Mouse (Mus musculus): Measurements from ENCODE around the gene 1110051M20Rik. TPM values are rescaled to one million over a fixed set of nuclear protein-coding genes. Genes with fewer than 3 reads are reported as not detected.

The 1110051M20Rik gene
- polyA plus RNA-seq, 1 experiment, result 45.5 TPM

DNA sequence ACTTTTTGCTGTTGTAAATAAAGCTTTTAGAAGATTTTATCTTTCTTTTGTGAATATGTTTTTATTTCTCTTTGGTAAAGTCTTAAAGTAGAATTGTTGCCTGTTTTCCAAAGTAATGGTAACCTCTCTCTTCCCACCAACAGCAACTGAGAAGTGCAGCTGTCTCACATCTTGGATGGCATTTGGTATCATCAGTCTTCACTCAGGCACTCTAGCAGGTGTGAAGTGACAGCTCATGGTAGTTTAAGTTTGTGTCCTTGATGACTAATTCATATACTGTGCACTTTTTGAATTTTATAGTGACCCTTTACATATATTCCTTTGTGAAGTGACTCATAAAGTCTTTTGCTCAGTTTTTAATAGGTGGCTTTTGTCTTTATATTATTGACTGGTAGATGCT, 92.7 kb downstream of the 1110051M20Rik start:
- Histone ChIP-seq H3K79me2 (ENCODE audit: control insufficient read depth, insufficient read depth) (no peaks in the 10 kb centered on the region), H3ac (ENCODE audit: control insufficient read depth, insufficient read length) (no peak overlapping the region), H3K4me3 (no peak overlapping the region), H3K4me2 (ENCODE audit: low read depth) (peak overlapping the region; percentile 2), H3K27me3 (ENCODE audit: control insufficient read depth, insufficient read depth, insufficient read length) (no peaks in the 10 kb centered on the region), H3K36me3 (ENCODE audit: control insufficient read depth, insufficient read depth) (no peaks in the 10 kb centered on the region)
- peak; percentile 73 for TF ChIP-seq TCF12 (IDR thresholded peaks at IDR 0.05; ENCODE audit: insufficient read depth, poor library complexity, severe bottlenecking)
- TF ChIP-seq SRF (IDR thresholded peaks at IDR 0.05; ENCODE audit: control insufficient read depth, insufficient read length, low read depth), result no peak
- TF ChIP-seq MAX (IDR thresholded peaks at IDR 0.05; ENCODE audit: low read depth), result no peak
- no peak for TF ChIP-seq POLR2A (IDR thresholded peaks at IDR 0.05; ENCODE audit: insufficient read length, low read depth)
- TF ChIP-seq E2F4 (IDR thresholded peaks at IDR 0.05; ENCODE audit: insufficient read depth), result no peak
- TF ChIP-seq CEBPB (IDR thresholded peaks at IDR 0.05; ENCODE audit: insufficient read depth, poor library complexity, severe bottlenecking), result no peak
- no peak for TF ChIP-seq REST (IDR thresholded peaks at IDR 0.05; ENCODE audit: insufficient read depth, insufficient read length)
- peak in 2 of 3 experiments; percentile 65 to 69 for TF ChIP-seq MYOG (IDR thresholded peaks at IDR 0.05; ENCODE audit: control insufficient read depth in 1 of 3, insufficient read depth in 1 of 3, insufficient read length in 2 of 3, low read depth in 2 of 3)
- no peak for TF ChIP-seq POLR2AphosphoS2 (IDR thresholded peaks at IDR 0.05; ENCODE audit: insufficient read length, low read depth)
- peak; percentile 76 to 94 (median 93) for TF ChIP-seq MYOD1 (IDR thresholded peaks at IDR 0.05; ENCODE audit: control insufficient read depth in 1 of 3, insufficient read length in 2 of 3, low read depth in 2 of 3)
- peak; percentile 67 for TF ChIP-seq TCF3 (IDR thresholded peaks at IDR 0.05; ENCODE audit: insufficient read length, low read depth)
- no peak for TF ChIP-seq USF1 (IDR thresholded peaks at IDR 0.05; ENCODE audit: low read depth)

DNA sequence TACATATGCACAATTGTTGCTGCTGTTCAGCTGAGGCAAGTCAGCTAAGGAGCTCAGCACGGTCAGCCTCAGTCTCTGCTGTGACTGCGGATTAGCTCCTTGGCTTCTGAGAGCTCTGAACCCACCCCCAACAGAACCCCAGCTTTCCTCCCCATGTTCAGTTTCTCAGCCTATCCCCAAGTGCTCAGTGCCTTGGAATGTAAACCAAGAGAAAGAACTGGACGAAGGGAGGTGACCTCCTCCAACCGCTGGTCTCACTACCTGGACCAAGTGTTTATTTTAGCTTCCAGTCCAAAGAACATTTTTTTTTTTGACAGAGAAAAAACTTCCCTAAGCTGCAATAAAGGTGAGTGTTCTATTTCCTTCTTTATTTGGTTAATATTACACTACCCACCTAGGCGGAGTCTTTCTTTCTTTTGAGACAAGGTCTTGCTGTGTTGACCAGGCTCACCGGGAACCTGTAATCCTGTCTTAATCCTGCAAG, 94.5 kb downstream of the 1110051M20Rik start:
- H3K4me3 ChIP-seq, result no peak overlapping the region
- no peaks in the 10 kb centered on the region for H3K27me3 ChIP-seq (ENCODE audit: control insufficient read depth, insufficient read depth, insufficient read length)
- no peaks in the 10 kb centered on the region for H3K79me2 ChIP-seq (ENCODE audit: control insufficient read depth, insufficient read depth)
- no peak overlapping the region for H3K4me2 ChIP-seq (ENCODE audit: low read depth)
- no peaks in the 10 kb centered on the region for H3K36me3 ChIP-seq (ENCODE audit: control insufficient read depth, insufficient read depth)
- H3ac ChIP-seq (ENCODE audit: control insufficient read depth, insufficient read length), result no peak overlapping the region
- TF ChIP-seq TCF3 (IDR thresholded peaks at IDR 0.05; ENCODE audit: insufficient read length, low read depth) (no peak), USF1 (IDR thresholded peaks at IDR 0.05; ENCODE audit: low read depth) (no peak), E2F4 (IDR thresholded peaks at IDR 0.05; ENCODE audit: insufficient read depth) (no peak), MYOG (IDR thresholded peaks at IDR 0.05; ENCODE audit: control insufficient read depth in 1 of 3, insufficient read depth in 1 of 3, insufficient read length in 2 of 3, low read depth in 2 of 3) (no peak), TCF12 (IDR thresholded peaks at IDR 0.05; ENCODE audit: insufficient read depth, poor library complexity, severe bottlenecking) (no peak), MAX (IDR thresholded peaks at IDR 0.05; ENCODE audit: low read depth) (no peak), CEBPB (IDR thresholded peaks at IDR 0.05; ENCODE audit: insufficient read depth, poor library complexity, severe bottlenecking) (no peak), POLR2AphosphoS2 (IDR thresholded peaks at IDR 0.05; ENCODE audit: insufficient read length, low read depth) (no peak), MYOD1 (IDR thresholded peaks at IDR 0.05; ENCODE audit: control insufficient read depth in 1 of 3, insufficient read length in 2 of 3, low read depth in 2 of 3) (no peak), SRF (IDR thresholded peaks at IDR 0.05; ENCODE audit: control insufficient read depth, insufficient read length, low read depth) (no peak), REST (IDR thresholded peaks at IDR 0.05; ENCODE audit: insufficient read depth, insufficient read length) (no peak), POLR2A (IDR thresholded peaks at IDR 0.05; ENCODE audit: insufficient read length, low read depth) (no peak)

DNA sequence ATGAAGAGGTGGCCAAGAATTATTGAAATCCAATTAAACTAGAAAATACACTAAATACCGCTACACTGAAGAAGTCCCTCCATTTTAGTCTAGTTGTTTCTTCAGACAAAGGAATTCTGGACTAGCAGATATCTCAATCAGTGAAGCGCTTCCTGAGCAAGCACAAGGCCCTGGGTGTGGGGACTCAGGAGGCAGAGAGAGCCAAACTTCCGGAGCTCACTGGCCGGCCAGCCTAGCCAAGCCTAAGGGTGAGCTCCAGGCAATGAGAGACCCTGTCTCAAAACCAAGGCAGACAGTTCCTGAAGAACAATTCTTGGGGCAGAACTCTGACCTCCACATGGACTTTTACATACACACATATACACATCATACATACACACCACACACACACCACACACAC, 95.6 kb downstream of the 1110051M20Rik start:
- no peak overlapping the region for H3K4me3 ChIP-seq
- no peak overlapping the region for H3K4me2 ChIP-seq (ENCODE audit: low read depth)
- H3K27me3 ChIP-seq (ENCODE audit: control insufficient read depth, insufficient read depth, insufficient read length), result no peaks in the 10 kb centered on the region
- no peaks in the 10 kb centered on the region for H3K36me3 ChIP-seq (ENCODE audit: control insufficient read depth, insufficient read depth)
- TF ChIP-seq SRF (IDR thresholded peaks at IDR 0.05; ENCODE audit: control insufficient read depth, insufficient read length, low read depth), result no peak
- no peak for TF ChIP-seq TCF3 (IDR thresholded peaks at IDR 0.05; ENCODE audit: insufficient read length, low read depth)
- no peak for TF ChIP-seq MYOD1 (IDR thresholded peaks at IDR 0.05; ENCODE audit: control insufficient read depth in 1 of 3, insufficient read length in 2 of 3, low read depth in 2 of 3)
- TF ChIP-seq REST (IDR thresholded peaks at IDR 0.05; ENCODE audit: insufficient read depth, insufficient read length), result no peak
- no peak for TF ChIP-seq CEBPB (IDR thresholded peaks at IDR 0.05; ENCODE audit: insufficient read depth, poor library complexity, severe bottlenecking)
- no peak for TF ChIP-seq TCF12 (IDR thresholded peaks at IDR 0.05; ENCODE audit: insufficient read depth, poor library complexity, severe bottlenecking)
- no peak overlapping the region for H3ac ChIP-seq (ENCODE audit: control insufficient read depth, insufficient read length)
- no peaks in the 10 kb centered on the region for H3K79me2 ChIP-seq (ENCODE audit: control insufficient read depth, insufficient read depth)

DNA sequence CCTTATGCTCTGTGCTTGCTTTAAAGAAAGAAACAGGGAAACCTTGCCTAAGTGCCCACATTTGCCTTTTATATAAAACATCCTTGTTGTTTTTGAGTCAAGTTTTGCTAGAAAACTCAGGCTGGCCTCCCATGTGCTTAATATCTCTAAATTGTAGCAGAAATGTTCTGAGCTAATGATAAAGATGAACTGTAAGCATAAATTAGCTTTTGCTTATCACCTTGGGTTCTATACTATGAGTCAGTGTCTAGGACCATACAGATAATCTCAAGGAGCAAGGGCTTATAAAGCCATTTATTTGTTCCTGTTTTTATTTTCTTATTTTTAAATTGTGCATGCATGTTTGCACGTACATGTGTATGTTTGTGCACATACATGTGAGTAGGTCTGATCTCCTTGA, 98.9 kb downstream of the 1110051M20Rik start:
- no peaks in the 10 kb centered on the region for H3K27me3 ChIP-seq (ENCODE audit: control insufficient read depth, insufficient read depth, insufficient read length)
- no peak overlapping the region for H3K4me2 ChIP-seq (ENCODE audit: low read depth)
- no peaks in the 10 kb centered on the region for H3K79me2 ChIP-seq (ENCODE audit: control insufficient read depth, insufficient read depth)
- TF ChIP-seq MYOG (IDR thresholded peaks at IDR 0.05; ENCODE audit: control insufficient read depth in 1 of 3, insufficient read depth in 1 of 3, insufficient read length in 2 of 3, low read depth in 2 of 3) (no peak), POLR2AphosphoS2 (IDR thresholded peaks at IDR 0.05; ENCODE audit: insufficient read length, low read depth) (no peak), USF1 (IDR thresholded peaks at IDR 0.05; ENCODE audit: low read depth) (no peak), SRF (IDR thresholded peaks at IDR 0.05; ENCODE audit: control insufficient read depth, insufficient read length, low read depth) (no peak), POLR2A (IDR thresholded peaks at IDR 0.05; ENCODE audit: insufficient read length, low read depth) (no peak), E2F4 (IDR thresholded peaks at IDR 0.05; ENCODE audit: insufficient read depth) (no peak)
- no peak overlapping the region for H3K4me3 ChIP-seq
- no peak overlapping the region for H3ac ChIP-seq (ENCODE audit: control insufficient read depth, insufficient read length)
- no peaks in the 10 kb centered on the region for H3K36me3 ChIP-seq (ENCODE audit: control insufficient read depth, insufficient read depth)

DNA sequence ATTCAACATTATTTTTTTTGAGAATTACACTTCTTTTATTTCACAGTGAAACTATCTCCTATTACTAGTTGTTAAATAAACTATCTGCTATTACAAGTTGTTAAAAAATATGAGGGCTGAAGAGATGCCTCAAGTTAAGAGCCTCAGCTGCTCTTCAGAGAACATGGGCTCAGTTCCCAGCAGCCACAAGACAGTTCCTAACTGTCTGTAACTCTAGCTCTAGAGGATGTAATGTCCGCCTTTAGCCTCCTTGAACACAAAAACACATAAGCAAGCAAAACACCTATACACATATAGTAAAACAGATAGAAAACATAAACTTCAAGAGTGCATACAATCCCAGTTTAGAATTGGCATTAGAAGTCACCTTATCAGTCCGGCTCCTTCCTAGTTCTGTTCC, 104.9 kb downstream of the 1110051M20Rik start:
- Histone ChIP-seq H3K79me2 (ENCODE audit: control insufficient read depth, insufficient read depth) (no peaks in the 10 kb centered on the region), H3ac (ENCODE audit: control insufficient read depth, insufficient read length) (no peak overlapping the region), H3K27me3 (ENCODE audit: control insufficient read depth, insufficient read depth, insufficient read length) (no peaks in the 10 kb centered on the region), H3K36me3 (ENCODE audit: control insufficient read depth, insufficient read depth) (no peaks in the 10 kb centered on the region), H3K4me3 (no peak overlapping the region), H3K4me2 (ENCODE audit: low read depth) (no peak overlapping the region)
- TF ChIP-seq MYOG (IDR thresholded peaks at IDR 0.05; ENCODE audit: control insufficient read depth in 1 of 3, insufficient read depth in 1 of 3, insufficient read length in 2 of 3, low read depth in 2 of 3) (no peak), CEBPB (IDR thresholded peaks at IDR 0.05; ENCODE audit: insufficient read depth, poor library complexity, severe bottlenecking) (no peak), MYOD1 (IDR thresholded peaks at IDR 0.05; ENCODE audit: control insufficient read depth in 1 of 3, insufficient read length in 2 of 3, low read depth in 2 of 3) (no peak), REST (IDR thresholded peaks at IDR 0.05; ENCODE audit: insufficient read depth, insufficient read length) (no peak)
